Mouse (Mus musculus) urinary bladder, adult 2 months (tissue): ENCODE data around the gene Chsy1. TPM values are rescaled to one million over a fixed set of nuclear protein-coding genes. Genes with fewer than 3 reads are reported as not detected.

Experiments
- DNase-seq: peaks from one replicate; pipeline ENCODE4 v3.0.0; 2022; ENCODE audit warnings: low spot score
- polyA plus RNA-seq: library from polyadenylated mRNA; depleted of rRNA; stranded (reverse); fragments of >200 nt; gene quantifications from 2 replicates; pipeline ENCODE4 v1.2.3, GENCODE M21; 2012

Chsy1 gene
- polyA plus RNA-seq, 1 experiment = 8.9 TPM

GRCm38 (mm10) chr7:66140095-66140494 lies 30.8 kb downstream of the Chsy1 start:
- no peak for DNase-seq

- DNase-seq = no peak
Observed at GRCm38 (mm10) chr7:66140923-66141570, 31.7 kb downstream of the Chsy1 start.

- DNase-seq = no peak
Observed at GRCm38 (mm10) chr7:66142514-66142913, 33.2 kb downstream of the Chsy1 start.

GRCm38 (mm10) chr7:66144543-66144942 lies 35.2 kb downstream of the Chsy1 start:
- no peak for DNase-seq

- DNase-seq = no peak
Observed at GRCm38 (mm10) chr7:66147156-66147555, 37.8 kb downstream of the Chsy1 start.

GRCm38 (mm10) chr7:66147816-66148215 lies 38.5 kb downstream of the Chsy1 start:
- no peak for DNase-seq

- no peak for DNase-seq
Observed at GRCm38 (mm10) chr7:66149506-66149905, 40.2 kb downstream of the Chsy1 start.

GRCm38 (mm10) chr7:66150411-66150810 lies 41.1 kb downstream of the Chsy1 start:
- no peak for DNase-seq

- DNase-seq = no peak
Observed at GRCm38 (mm10) chr7:66157413-66157812, 48.1 kb downstream of the Chsy1 start.

GRCm38 (mm10) chr7:66157861-66158415 lies 48.6 kb downstream of the Chsy1 start:
- DNase-seq = no peak

GRCm38 (mm10) chr7:66158616-66159129 lies 49.4 kb downstream of the Chsy1 start:
- DNase-seq = no peak

GRCm38 (mm10) chr7:66159961-66160360 lies 50.6 kb downstream of the Chsy1 start:
- no peak for DNase-seq

- DNase-seq = no peak
Observed at GRCm38 (mm10) chr7:66161836-66162235, 52.5 kb downstream of the Chsy1 start.

- DNase-seq = no peak
Observed at GRCm38 (mm10) chr7:66162489-66162888, 53.2 kb downstream of the Chsy1 start.

GRCm38 (mm10) chr7:66162981-66163380 lies 53.7 kb downstream of the Chsy1 start:
- no peak for DNase-seq

- DNase-seq = no peak
Observed at GRCm38 (mm10) chr7:66164427-66165031, 55.2 kb downstream of the Chsy1 start.

- DNase-seq = no peak
Observed at GRCm38 (mm10) chr7:66165036-66165798, 55.9 kb downstream of the Chsy1 start.

GRCm38 (mm10) chr7:66168877-66169276 lies 59.6 kb downstream of the Chsy1 start:
- DNase-seq = no peak

GRCm38 (mm10) chr7:66169476-66169875 lies 60.2 kb downstream of the Chsy1 start:
- DNase-seq = no peak

GRCm38 (mm10) chr7:66170802-66171505 lies 61.6 kb downstream of the Chsy1 start:
- DNase-seq = no peak

GRCm38 (mm10) chr7:66175738-66176137 lies 66.4 kb downstream of the Chsy1 start:
- DNase-seq = no peak

- DNase-seq = no peak
Observed at GRCm38 (mm10) chr7:66176256-66176655, 66.9 kb downstream of the Chsy1 start.
